Mouse (Mus musculus) forebrain, embryonic 15.5 days (tissue): ENCODE measurements at regions not wholly inside any gene's neighbourhood (a gene's known extent, or its start where the extent isn't known, plus 50 kb on each side); places are given as distances from the start of the nearest gene placed in this dataset.

Experiments
- ATAC-seq: fragments of 200-750 bp; cut with Nextera tagmentation; replicated peaks from 2 replicates; pipeline ENCODE4 v1.8.0; 2017; ENCODE audit warnings: mild to moderate bottlenecking, moderate TSS enrichment, moderate library complexity
- H3K27ac ChIP-seq: fragments of 300-500 bp; sonication (generic); replicated peaks from 2 replicates; pipeline ENCODE4 v1.5.1; 2015; ENCODE audit warnings: mild to moderate bottlenecking, inconsistent platforms
- H3K27me3 ChIP-seq: fragments of 300-500 bp; sonication (generic); 2 replicates; pipeline ENCODE4 v1.6.1; 2015; ENCODE audit warnings: inconsistent platforms
- H3K36me3 ChIP-seq: fragments of 300-500 bp; sonication (generic); 2 replicates; pipeline ENCODE4 v1.6.1; 2015; ENCODE audit warnings: mild to moderate bottlenecking, inconsistent platforms
- H3K4me1 ChIP-seq: fragments of 300-500 bp; sonication (generic); 2 replicates; pipeline ENCODE4 v1.6.1; 2015; ENCODE audit warnings: inconsistent platforms
- H3K4me2 ChIP-seq: fragments of 300-500 bp; sonication (generic); replicated peaks from 2 replicates; pipeline ENCODE4 v1.6.1; 2015; ENCODE audit warnings: mild to moderate bottlenecking, inconsistent platforms
- H3K4me3 ChIP-seq: fragments of 300-500 bp; sonication (generic); 2 replicates; pipeline ENCODE4 v1.5.1; 2015; ENCODE audit warnings: mild to moderate bottlenecking, inconsistent platforms
- H3K9ac ChIP-seq: fragments of 300-500 bp; sonication (generic); replicated peaks from 2 replicates; pipeline ENCODE4 v1.6.1; 2015; ENCODE audit warnings: mild to moderate bottlenecking, inconsistent platforms
- H3K9me3 ChIP-seq: fragments of 300-500 bp; sonication (generic); 2 replicates; pipeline ENCODE4 v1.6.1; 2016; ENCODE audit warnings: inconsistent platforms
- WGBS: fragments of 180-500 bp; shearing (Covaris S2); methylation state at CpG from one replicate; pipeline ENCODE4 v1.1.7; 2015; ENCODE audit warnings: mixed read lengths; 5-methylcytosine and 5-hydroxymethylcytosine counted together

DNA sequence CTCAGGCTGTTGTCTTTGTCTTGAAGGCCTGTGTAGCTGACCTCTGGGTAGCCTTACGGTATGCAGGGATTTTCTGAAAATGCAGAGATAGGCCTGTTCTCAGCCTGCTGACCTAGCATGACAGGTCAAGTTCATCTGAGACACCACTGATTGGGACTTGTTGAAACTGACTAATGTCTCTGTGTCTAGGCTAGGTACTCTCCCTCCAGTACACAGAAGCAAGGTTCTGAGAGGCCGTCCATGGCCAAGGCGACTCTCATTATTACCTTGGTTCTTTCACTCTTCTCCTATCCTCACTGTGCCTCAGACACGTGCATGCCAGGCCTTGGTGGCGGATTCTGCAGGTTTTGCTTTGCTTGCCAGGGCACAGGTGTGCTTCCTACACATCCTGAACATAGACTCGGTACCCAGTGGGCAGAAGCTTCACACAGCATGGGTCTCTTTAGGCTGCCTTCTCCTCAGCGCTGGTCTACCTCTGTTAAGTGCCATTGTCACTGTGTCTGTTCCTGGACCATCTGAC lies 208.3 kb downstream of the Adra2a start:
- H3K4me3 ChIP-seq, result no peak overlapping the region
- H3K4me2 ChIP-seq, result no peak overlapping the region
- no peak overlapping the region for H3K27ac ChIP-seq
- WGBS, result 88% methylated on average over 7 of the region's 7 CpGs
- H3K9ac ChIP-seq, result no peak overlapping the region
- ATAC-seq, result no peak
- H3K4me1 ChIP-seq, result no peaks in the 10 kb centered on the region
- H3K36me3 ChIP-seq, result no peaks in the 10 kb centered on the region
- H3K9me3 ChIP-seq, result no peaks in the 10 kb centered on the region
- no peaks in the 10 kb centered on the region for H3K27me3 ChIP-seq

DNA sequence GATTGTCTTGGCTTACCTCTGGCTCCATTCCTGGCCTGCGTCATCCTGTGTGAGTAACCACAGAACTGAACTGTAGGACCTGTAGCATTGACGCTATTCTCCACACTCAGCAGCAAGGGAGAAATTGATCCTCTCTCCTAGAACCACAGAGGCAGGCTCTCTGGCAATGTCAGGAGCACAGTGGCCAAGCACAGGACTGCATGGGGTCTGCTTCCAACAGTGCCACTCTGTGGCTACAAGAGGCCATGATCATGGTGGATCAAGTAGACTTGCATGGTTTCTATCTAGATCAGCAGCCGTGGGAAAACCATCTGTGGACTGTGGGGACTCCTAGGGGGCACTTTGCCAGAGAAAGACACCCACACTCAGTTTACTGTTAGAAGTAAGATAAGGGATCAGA lies 213.9 kb downstream of the Adra2a start:
- no peak for ATAC-seq
- WGBS, result 94% methylated on average over 3 of the region's 3 CpGs
- Histone ChIP-seq H3K9me3 (no peaks in the 10 kb centered on the region), H3K4me3 (no peak overlapping the region), H3K27ac (no peak overlapping the region), H3K27me3 (no peaks in the 10 kb centered on the region), H3K4me1 (no peaks in the 10 kb centered on the region), H3K36me3 (no peaks in the 10 kb centered on the region), H3K4me2 (no peak overlapping the region), H3K9ac (no peak overlapping the region)

DNA sequence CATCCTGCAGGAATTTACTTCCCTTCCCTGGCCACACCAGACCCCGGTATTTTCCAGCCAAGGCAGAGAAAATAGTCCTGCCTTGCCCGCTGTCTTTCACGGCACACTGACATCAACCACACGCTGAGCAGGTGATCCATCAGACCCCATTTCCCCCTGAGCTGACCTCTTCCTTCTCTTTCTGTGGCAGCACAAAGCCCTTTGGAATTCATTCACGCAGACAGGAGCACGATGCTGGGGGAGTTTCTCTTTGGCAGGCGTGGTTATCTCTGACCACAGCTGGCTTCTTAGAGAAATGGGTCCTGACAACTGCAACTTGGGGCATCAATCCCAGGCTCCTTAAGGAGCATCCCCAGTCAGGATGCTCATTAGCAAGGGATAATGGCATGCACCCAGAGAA lies 215.2 kb downstream of the Adra2a start:
- no peak for ATAC-seq
- H3K4me3 ChIP-seq, result no peak overlapping the region
- no peak overlapping the region for H3K27ac ChIP-seq
- no peaks in the 10 kb centered on the region for H3K9me3 ChIP-seq
- H3K4me1 ChIP-seq, result no peaks in the 10 kb centered on the region
- H3K4me2 ChIP-seq, result no peak overlapping the region; the same call in 1 of the 2 replicates
- no peaks in the 10 kb centered on the region for H3K27me3 ChIP-seq
- WGBS, result 3% methylated on average over 7 of the region's 7 CpGs
- no peaks in the 10 kb centered on the region for H3K36me3 ChIP-seq
- no peak overlapping the region for H3K9ac ChIP-seq

DNA sequence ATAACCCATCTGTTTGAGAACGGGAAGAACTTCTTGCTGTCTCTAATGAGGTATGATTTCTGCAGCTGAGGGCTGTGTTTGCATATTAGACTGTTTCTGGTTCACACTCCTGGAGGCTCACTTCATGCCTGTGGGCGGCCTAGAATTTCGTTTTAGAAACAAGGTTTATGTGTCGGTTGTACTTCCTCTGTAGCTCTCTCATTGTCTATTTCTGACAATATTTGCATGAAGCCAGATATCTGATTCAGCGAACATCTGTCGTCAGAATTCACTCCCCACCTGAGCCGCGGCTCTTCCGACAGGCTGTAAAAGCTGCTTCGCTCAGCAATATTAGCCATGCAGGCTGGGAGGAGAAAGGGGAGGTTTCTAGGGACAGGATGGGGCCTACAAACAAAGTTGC lies 233.4 kb downstream of the Adra2a start:
- Histone ChIP-seq H3K9me3 (no peaks in the 10 kb centered on the region), H3K27ac (no peak overlapping the region), H3K36me3 (no peaks in the 10 kb centered on the region), H3K9ac (no peak overlapping the region), H3K4me3 (no peak overlapping the region), H3K4me2 (no peak overlapping the region), H3K27me3 (no peaks in the 10 kb centered on the region), H3K4me1 (no peaks in the 10 kb centered on the region)
- no peak for ATAC-seq
- 86% methylated on average over 10 of the region's 10 CpGs for WGBS

DNA sequence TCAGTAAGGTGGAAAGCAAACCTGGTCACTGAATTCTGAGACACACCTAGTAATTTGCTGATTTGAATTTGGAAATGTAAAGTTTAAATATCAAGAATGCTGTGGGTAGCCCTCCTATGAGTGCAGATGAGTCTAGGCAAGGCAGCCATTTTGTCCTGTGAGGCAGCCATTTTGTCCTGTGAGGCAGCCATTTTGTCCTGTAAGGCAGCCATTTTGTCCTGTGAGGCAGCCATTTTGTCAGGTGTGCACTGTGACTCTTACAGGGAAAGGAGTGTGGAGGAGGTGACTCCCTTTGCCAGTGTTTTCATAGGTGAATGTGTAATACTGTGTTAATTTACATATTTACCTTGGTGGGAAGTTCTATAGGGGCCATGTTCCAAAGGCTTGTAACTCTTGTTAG lies 241.5 kb downstream of the Adra2a start:
- H3K9ac ChIP-seq, result no peak overlapping the region
- no peaks in the 10 kb centered on the region for H3K9me3 ChIP-seq
- no peak for ATAC-seq
- no peak overlapping the region for H3K27ac ChIP-seq
- no peak overlapping the region for H3K4me2 ChIP-seq
- no peak overlapping the region for H3K4me3 ChIP-seq
- no peaks in the 10 kb centered on the region for H3K27me3 ChIP-seq
- no peaks in the 10 kb centered on the region for H3K4me1 ChIP-seq
- H3K36me3 ChIP-seq, result no peaks in the 10 kb centered on the region

DNA sequence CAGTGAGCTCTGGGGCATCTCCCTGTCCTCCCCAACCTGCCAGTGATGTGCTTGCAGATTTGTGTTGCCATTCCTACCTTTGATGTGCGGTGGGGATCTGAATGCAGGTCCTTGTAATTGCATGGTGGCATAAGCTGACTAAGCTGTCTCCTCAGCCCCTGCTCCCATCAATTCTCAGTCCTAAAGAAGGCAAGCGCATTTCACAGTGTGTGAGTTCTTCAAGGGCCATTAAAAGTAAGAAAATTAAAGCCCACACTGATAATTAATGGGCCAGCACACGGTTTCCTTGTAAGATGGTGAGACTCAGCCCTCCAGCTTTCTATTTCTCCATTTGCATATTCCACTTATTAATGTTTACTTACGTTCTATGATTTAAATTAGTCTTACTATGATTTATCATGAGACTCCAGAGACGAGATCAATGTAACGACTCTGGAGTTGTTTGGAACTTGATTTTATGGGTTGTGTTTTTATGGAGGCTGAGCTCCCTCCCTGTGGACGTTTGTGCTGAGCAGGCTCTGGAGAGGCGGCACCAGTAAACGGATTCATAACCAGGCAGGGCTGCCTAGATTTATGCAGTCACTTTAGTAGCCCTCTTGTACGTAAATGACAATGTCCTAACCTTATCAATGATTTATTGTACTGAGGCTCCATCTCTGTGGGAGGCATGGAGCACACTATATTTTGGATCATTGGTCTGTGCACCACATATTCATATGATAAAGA lies 253.9 kb downstream of the Adra2a start:
- WGBS, result 83% methylated on average over 10 of the region's 10 CpGs
- H3K27me3 ChIP-seq, result no peaks in the 10 kb centered on the region
- no peak overlapping the region for H3K4me2 ChIP-seq
- no peaks in the 10 kb centered on the region for H3K9me3 ChIP-seq
- no peaks in the 10 kb centered on the region for H3K36me3 ChIP-seq
- ATAC-seq, result no peak
- no peak overlapping the region for H3K27ac ChIP-seq
- no peak overlapping the region for H3K9ac ChIP-seq
- no peak overlapping the region for H3K4me3 ChIP-seq
- H3K4me1 ChIP-seq, result no peaks in the 10 kb centered on the region

DNA sequence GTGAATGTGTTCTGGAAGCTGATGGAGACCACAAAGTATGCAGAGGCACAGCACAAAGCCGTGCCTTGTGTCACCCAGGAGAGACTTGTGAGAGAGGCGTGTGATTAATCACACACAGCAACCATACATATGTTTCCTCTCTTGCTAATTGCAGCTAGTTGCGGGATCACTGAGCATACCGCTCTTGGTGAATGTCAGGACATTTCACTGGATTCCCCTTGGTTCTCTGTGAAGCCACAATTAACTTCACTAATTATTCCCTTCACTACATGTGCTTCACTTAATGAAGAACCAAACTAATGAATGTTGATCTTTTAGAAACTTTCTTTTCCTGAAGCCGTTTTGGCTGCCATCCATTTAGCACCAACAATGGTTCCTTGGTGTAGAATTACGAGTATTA lies 267.3 kb downstream of the Adra2a start:
- 21% methylated on average over 6 of the region's 6 CpGs for whole genome bisulfite sequencing
- no peak for ATAC-seq
- no peak overlapping the region for H3K4me3 ChIP-seq
- no peaks in the 10 kb centered on the region for H3K9me3 ChIP-seq
- no peak overlapping the region for H3K27ac ChIP-seq
- no peak overlapping the region for H3K9ac ChIP-seq
- H3K4me2 ChIP-seq, result no peak overlapping the region
- no peaks in the 10 kb centered on the region for H3K36me3 ChIP-seq
- peaks cover 5% of the 10 kb centered on the region; the same call in 1 of the 2 replicates for H3K4me1 ChIP-seq
- H3K27me3 ChIP-seq, result no peaks in the 10 kb centered on the region

DNA sequence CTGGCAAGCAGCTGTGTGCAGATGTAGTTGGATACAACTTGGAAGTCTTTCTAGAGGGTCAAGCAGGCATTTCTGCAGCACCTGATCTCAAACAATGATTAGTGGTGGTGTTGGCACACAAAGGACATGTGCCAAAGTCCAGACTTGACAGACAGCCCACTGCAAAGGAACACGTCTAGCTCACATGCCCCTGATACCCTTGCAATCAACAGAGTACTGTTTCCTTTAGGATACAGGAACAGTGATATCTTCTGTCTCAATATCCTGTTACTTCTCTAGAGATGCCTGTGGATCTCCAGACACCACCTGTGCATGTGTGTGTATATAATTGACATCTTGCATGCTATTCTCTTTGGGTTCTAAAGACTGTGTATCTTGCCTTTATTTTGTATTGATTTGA lies 267.8 kb downstream of the Adra2a start:
- no peak overlapping the region for H3K27ac ChIP-seq
- H3K4me3 ChIP-seq, result no peak overlapping the region
- H3K9me3 ChIP-seq, result no peaks in the 10 kb centered on the region
- no peak overlapping the region for H3K4me2 ChIP-seq
- no peaks in the 10 kb centered on the region for H3K36me3 ChIP-seq
- no peak for ATAC-seq
- 22% methylated on average over 1 of the region's 1 CpGs for WGBS
- H3K4me1 ChIP-seq, result peaks cover 5% of the 10 kb centered on the region; the same call in 1 of the 2 replicates
- H3K9ac ChIP-seq, result no peak overlapping the region
- H3K27me3 ChIP-seq, result no peaks in the 10 kb centered on the region

DNA sequence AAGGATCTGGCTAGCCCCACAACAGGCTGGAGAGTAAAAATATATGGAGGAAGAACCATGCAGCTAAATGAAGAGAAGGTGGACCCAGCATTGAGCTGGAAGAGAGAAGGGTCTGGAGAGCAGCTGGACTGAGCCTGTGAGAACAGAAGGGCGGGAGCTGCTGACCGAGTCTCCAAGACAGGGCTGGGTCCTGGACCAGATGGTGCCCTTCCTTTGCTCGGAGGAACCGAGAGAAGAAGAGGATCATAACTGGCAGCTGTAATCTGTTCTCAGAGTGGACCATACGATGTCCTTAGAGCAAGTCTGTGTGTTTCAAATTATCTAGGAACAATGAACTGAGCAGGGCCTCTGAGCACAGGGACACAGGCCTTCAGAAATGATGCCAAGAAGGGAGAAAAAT lies 279.3 kb downstream of the Adra2a start:
- 82% methylated on average over 5 of the region's 5 CpGs for WGBS
- H3K4me2 ChIP-seq, result no peak overlapping the region

DNA sequence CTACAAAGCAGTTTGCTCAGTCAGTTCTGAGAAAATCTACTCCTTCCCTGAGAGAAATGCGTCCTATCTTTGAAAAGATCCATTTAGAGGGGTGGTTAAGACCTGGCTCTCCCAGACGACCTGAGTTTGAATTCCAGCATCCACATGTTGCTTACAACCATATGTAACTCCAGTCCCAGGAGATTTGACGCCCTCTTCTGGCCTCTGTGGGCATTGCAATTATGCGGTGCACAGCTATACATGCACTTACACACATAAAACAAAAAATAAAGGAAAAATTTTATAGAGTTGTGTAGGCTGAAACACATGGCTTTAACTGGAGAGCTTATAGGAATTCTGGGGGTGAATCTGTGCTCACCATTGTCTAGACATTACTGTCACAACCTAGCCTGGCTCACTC lies 281.0 kb downstream of the Adra2a start:
- Histone ChIP-seq H3K27me3 (no peaks in the 10 kb centered on the region), H3K9me3 (0 out of 2 replicates have a peak, but pooled peaks cover 3% of the 10 kb centered on the region), H3K36me3 (no peaks in the 10 kb centered on the region), H3K4me3 (no peak overlapping the region), H3K4me2 (no peak overlapping the region), H3K9ac (no peak overlapping the region), H3K4me1 (no peaks in the 10 kb centered on the region), H3K27ac (no peak overlapping the region)
- 64% methylated on average over 4 of the region's 4 CpGs for WGBS
- ATAC-seq, result no peak

More for the DNA sequence above, 279.3 kb downstream of the Adra2a start:
- no peaks in the 10 kb centered on the region for H3K4me1 ChIP-seq
- no peaks in the 10 kb centered on the region for H3K9me3 ChIP-seq
- no peaks in the 10 kb centered on the region for H3K36me3 ChIP-seq
- H3K27me3 ChIP-seq, result no peaks in the 10 kb centered on the region
- H3K9ac ChIP-seq, result no peak overlapping the region
- no peak overlapping the region for H3K4me3 ChIP-seq
- H3K27ac ChIP-seq, result no peak overlapping the region
- no peak for ATAC-seq

DNA sequence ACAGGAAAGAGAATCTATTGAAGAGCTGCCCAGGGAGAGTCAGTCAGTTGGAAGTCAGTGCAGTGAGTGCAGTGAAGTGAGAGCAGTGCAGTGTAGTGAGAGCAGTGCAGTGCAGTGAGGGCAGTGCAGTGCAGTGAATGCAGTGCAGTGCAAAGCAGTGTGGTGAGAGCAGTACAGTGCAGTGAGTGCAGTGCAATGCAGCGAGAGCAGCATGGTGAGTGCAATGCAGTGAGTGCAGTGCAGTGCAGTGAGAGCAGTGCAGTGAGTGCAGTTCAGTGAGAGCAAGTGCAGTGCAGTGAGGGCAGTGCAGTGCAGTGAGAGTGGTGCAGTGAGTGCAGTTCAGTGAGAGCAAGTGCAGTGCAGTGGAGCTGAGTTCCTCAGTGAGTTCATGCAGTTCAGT lies 288.2 kb downstream of the Adra2a start:
- Histone ChIP-seq H3K36me3 (no peaks in the 10 kb centered on the region), H3K9me3 (0 out of 2 replicates have a peak, but pooled peaks cover 3% of the 10 kb centered on the region), H3K9ac (no peak overlapping the region), H3K27ac (no peak overlapping the region), H3K4me3 (no peak overlapping the region), H3K4me2 (no peak overlapping the region), H3K4me1 (no peaks in the 10 kb centered on the region), H3K27me3 (no peaks in the 10 kb centered on the region)
- WGBS, result 85% methylated on average over 1 of the region's 1 CpGs
- ATAC-seq, result no peak

DNA sequence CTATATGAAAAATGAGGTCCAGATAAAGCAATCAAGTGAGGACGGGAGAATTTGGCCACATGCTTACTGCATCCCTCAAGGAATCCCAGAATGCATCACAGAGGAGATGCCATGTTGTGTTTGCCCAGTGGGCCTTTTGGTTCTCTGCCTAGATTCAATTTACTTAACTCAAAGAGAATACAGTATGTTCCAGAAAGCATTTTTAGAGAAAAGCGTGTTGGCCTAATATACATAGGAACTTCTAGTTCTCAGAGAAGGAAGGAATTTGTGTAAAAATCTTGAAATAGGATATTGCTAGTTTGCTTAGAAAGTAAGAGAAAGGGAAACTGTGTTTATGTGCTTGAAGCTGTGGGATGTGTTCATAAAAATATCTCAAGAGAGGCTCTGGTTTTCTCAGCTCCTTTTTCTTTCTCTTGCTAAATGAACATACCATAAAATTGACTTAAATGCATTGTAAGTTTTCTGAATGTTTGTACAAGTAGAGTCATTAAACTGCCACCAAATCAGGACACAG lies 296.9 kb downstream of the Adra2a start:
- H3K9ac ChIP-seq, result no peak overlapping the region
- H3K36me3 ChIP-seq, result no peaks in the 10 kb centered on the region
- H3K27ac ChIP-seq, result no peak overlapping the region
- no peak overlapping the region for H3K4me2 ChIP-seq
- WGBS, result 85% methylated on average over 2 of the region's 2 CpGs
- no peak overlapping the region for H3K4me3 ChIP-seq
- H3K4me1 ChIP-seq, result no peaks in the 10 kb centered on the region
- H3K27me3 ChIP-seq, result no peaks in the 10 kb centered on the region
- no peak for ATAC-seq
- no peaks in the 10 kb centered on the region for H3K9me3 ChIP-seq

DNA sequence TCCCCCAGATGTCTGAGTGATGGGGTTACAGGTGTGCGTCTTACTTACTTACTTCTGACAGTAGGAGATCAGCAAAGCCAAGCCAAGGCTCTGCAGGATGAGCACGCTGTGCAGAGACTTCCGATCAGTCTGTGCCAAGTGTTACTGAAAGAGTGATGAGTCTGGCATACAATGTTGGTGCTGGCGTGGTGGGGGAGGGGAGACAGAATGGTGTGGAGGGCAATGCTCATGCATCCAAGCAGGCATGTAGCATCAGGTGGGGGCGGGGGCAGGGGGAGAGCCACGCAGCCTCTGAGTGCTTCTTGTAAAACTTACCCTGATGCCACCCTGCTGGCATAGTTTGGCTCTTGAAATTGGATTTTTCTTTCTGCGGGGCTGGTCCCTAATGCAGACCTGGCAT lies 315.8 kb downstream of the Adra2a start:
- Histone ChIP-seq H3K27me3 (no peaks in the 10 kb centered on the region), H3K9me3 (no peaks in the 10 kb centered on the region), H3K36me3 (no peaks in the 10 kb centered on the region), H3K4me1 (no peaks in the 10 kb centered on the region), H3K9ac (no peak overlapping the region), H3K4me3 (no peak overlapping the region), H3K27ac (no peak overlapping the region), H3K4me2 (no peak overlapping the region)
- 81% methylated on average over 7 of the region's 7 CpGs for WGBS
- no peak for ATAC-seq
